Mouse (Mus musculus) layer of hippocampus, adult 9-11 months (tissue): ENCODE data around the gene Ppargc1a.

Experiments
- DNase-seq: peaks from one replicate; pipeline ENCODE4 v3.0.0; 2022

Gene Ppargc1a

GRCm38 (mm10) chr5:51551852-51552482 lies 15.6 kb downstream of the Ppargc1a start:
- DNase-seq = no peak

GRCm38 (mm10) chr5:51547442-51548035 lies 20.0 kb downstream of the Ppargc1a start:
- no peak for DNase-seq

- no peak for DNase-seq
These were observed 20.7 kb downstream of the Ppargc1a start for GRCm38 (mm10) chr5:51546817-51547216.

GRCm38 (mm10) chr5:51545133-51546049 lies 22.1 kb downstream of the Ppargc1a start:
- no peak for DNase-seq

- no peak for DNase-seq
These were observed 23.3 kb downstream of the Ppargc1a start for GRCm38 (mm10) chr5:51544141-51544735.

GRCm38 (mm10) chr5:51541557-51541956 lies 26.0 kb downstream of the Ppargc1a start:
- no peak for DNase-seq

- no peak for DNase-seq
These were observed 26.7 kb downstream of the Ppargc1a start for GRCm38 (mm10) chr5:51540816-51541215.

GRCm38 (mm10) chr5:51539563-51539962 lies 28.0 kb downstream of the Ppargc1a start:
- no peak for DNase-seq

- DNase-seq = no peak
These were observed 29.2 kb downstream of the Ppargc1a start for GRCm38 (mm10) chr5:51538319-51538718.

- DNase-seq = no peak
These were observed 29.9 kb downstream of the Ppargc1a start for GRCm38 (mm10) chr5:51537646-51538030.

- DNase-seq = no peak
These were observed 30.4 kb downstream of the Ppargc1a start for GRCm38 (mm10) chr5:51537009-51537645.

- no peak for DNase-seq
These were observed 33.1 kb downstream of the Ppargc1a start for GRCm38 (mm10) chr5:51534456-51534855.

GRCm38 (mm10) chr5:51531286-51531685 lies 36.2 kb downstream of the Ppargc1a start:
- no peak for DNase-seq

- no peak for DNase-seq
These were observed 38.1 kb downstream of the Ppargc1a start for GRCm38 (mm10) chr5:51529444-51529843.

- DNase-seq = no peak
These were observed 39.4 kb downstream of the Ppargc1a start for GRCm38 (mm10) chr5:51528165-51528498.

GRCm38 (mm10) chr5:51527498-51528164 lies 39.9 kb downstream of the Ppargc1a start:
- no peak for DNase-seq

GRCm38 (mm10) chr5:51525858-51526257 lies 41.7 kb downstream of the Ppargc1a start:
- DNase-seq = no peak

- no peak for DNase-seq
These were observed 46.7 kb downstream of the Ppargc1a start for GRCm38 (mm10) chr5:51520807-51521206.

GRCm38 (mm10) chr5:51517440-51518187 lies 49.9 kb downstream of the Ppargc1a start:
- no peak for DNase-seq

- DNase-seq = no peak
These were observed 62.9 kb downstream of the Ppargc1a start for GRCm38 (mm10) chr5:51504654-51505053.

GRCm38 (mm10) chr5:51497910-51498517 lies 69.5 kb downstream of the Ppargc1a start:
- no peak for DNase-seq
